Mouse (Mus musculus) E14TG2a.4 (cell line): ENCODE measurements at regions not wholly inside any gene's neighbourhood (a gene's known extent, or its start where the extent isn't known, plus 50 kb on each side); places are given as distances from the start of the nearest gene placed in this dataset.

Experiments used
- CTCF ChIP-seq: conservative IDR thresholded peaks from 2 replicates; pipeline ENCODE4 v1.5.1; 2014; ENCODE audit warnings: low read length
- NANOG ChIP-seq: IDR thresholded peaks from 2 replicates; pipeline ENCODE4 v1.6.1; 2014; ENCODE audit warnings: borderline replicate concordance, low read length, mixed read lengths

DNA sequence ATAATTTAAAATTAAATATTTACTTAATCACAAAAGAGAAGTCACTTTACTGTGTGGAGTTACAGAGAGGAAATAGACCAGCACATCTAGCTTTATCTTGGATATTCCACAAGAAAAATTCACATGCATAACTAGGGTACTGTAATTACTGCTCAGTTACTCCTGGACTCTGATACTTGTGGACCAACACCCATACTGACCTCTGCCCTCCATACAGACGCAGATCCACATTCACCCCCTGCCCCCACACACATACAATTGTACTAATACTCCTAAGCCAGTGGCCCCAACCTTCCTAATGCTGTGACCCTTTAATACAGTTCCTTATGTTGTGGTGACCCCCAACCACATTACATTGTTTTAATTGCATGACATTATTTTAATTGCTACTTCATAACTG, 2294.3 kb downstream of the 4930444P10Rik start:
- TF ChIP-seq CTCF (no peak), NANOG (no peak)
